Mouse (Mus musculus) pancreas, adult 10 weeks (tissue): ENCODE results near the gene Gm28434. TPM values are rescaled to one million over a fixed set of nuclear protein-coding genes. Genes with fewer than 3 reads are reported as not detected.

Experiments used
- polyA plus RNA-seq: library from polyadenylated mRNA; stranded (reverse); fragments of 350-450 nt; fragmentation: Illumina TruSeq; extraction: RNeasy Lipid Tissue Mini Kit (QIAGEN cat#74804); gene quantifications from one replicate; pipeline ENCODE4 v1.2.3, GENCODE M21; 2015; ENCODE audit warnings: low read depth, low replicate concordance; ENCODE audit not compliant: insufficient read depth

Gm28434 gene
- polyA plus RNA-seq, result not detected

DNA sequence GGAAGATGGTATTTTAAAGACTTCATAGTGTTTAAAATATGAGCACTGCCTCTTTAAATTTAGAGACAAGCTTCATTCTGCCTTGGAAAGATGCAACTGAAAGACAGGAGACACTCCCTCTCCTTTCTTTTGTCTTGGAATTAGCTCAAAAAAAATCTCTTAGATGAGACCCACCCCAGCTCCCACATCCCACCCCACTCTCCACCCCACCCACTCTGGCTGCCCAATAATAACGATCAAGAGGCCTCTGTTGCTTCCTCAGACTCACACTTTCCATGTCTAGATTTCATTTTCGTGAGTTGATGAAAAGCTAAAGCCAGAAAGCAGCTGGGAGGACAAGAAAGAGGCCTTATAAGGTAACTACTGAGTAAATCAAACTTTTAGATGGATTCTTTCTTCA is at the start of gene Gm28434, which contains the start of gene 2310003L06Rik:
TSS of gene Gm28434 (plus strand) at position 317 of the 400 bp plus-strand sequence.
TSS of gene 2310003L06Rik (plus strand) at position 259 of the 400 bp plus-strand sequence.

DNA sequence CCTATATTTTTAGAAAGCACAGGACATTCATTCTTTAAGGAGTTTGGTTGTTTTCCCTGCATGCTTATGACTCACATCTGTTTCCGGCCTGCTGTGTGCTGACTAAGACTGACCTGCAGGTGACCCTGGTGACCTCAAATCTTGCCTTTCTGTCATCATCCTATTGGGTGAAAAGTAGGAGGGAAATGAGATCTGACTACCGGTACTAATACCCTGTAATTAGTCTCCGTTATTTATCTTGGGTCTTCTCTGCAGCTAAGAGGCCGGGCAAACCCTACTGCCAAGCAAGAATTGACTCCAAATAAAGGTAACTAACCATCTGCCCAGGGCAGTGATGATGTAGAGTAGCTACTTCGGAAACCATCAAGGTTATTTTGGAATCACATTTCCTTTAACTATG is 43.9 kb upstream of the Gm28434 start, which contains the start of gene Csn3:
TSS of gene Csn3 (plus strand) at position 208 of the 400 bp plus-strand sequence.

GRCm38 (mm10) chr5:87979139-87979538 is 9.8 kb downstream of the Gm28434 start, which contains the start of gene Cabs1:
Gene Cabs1 (plus strand): TSS chr5:87979439.

DNA sequence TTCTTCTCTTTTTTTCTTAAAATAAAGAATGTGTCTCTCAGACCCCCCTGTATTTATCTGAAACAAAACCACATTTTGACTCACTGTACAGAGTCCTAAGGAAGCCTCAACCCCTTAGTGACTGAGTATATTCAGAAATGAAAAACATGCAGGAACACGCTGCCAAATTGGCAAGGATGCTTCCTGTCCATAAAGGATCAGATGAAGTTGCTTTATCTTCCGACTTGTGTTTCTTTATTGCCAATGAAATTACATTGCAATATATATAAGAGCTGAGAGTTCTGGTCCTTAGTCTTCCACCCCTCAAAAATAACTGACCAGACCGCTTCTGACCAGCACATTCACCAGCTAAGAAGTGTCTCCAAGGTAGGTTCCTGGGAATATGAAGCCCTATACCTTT is 32.9 kb downstream of the Gm28434 start, which contains the start of gene Smr3a:
TSS of gene Smr3a (plus strand) at position 301 of the 400 bp plus-strand sequence.

Other genes with a start within 250 kb of the Gm28434 start
- gene Csn1s2a, start 194.9 kb upstream of the Gm28434 start, polyA plus RNA-seq, result not detected
- not detected for gene Csn1s2b, start 161.4 kb upstream of the Gm28434 start, polyA plus RNA-seq
- gene Prr27, start 143.8 kb upstream of the Gm28434 start, polyA plus RNA-seq, result not detected
- not detected for gene Odam, start 84.5 kb upstream of the Gm28434 start, polyA plus RNA-seq
- not detected for gene Csn3, start 43.9 kb upstream of the Gm28434 start, polyA plus RNA-seq
- gene 2310003L06Rik, start 58 bp upstream of the Gm28434 start, polyA plus RNA-seq, result not detected
- gene Cabs1, start 9.9 kb downstream of the Gm28434 start, polyA plus RNA-seq, result not detected
- gene Smr3a, start 33.0 kb downstream of the Gm28434 start, polyA plus RNA-seq, result not detected
- not detected for gene Smr2, start 117.0 kb downstream of the Gm28434 start, polyA plus RNA-seq
- gene Gm11116, start 142.0 kb downstream of the Gm28434 start, polyA plus RNA-seq, result not detected
- gene Gm11115, start 184.6 kb downstream of the Gm28434 start, polyA plus RNA-seq, result not detected